Mouse (Mus musculus) erythroblast, embryonic 14.5 days (primary cell): ENCODE results near the gene Tmc3.

Experiments
- GATA1 ChIP-seq: IDR thresholded peaks from 2 replicates; pipeline ENCODE4 v1.6.1; 2012; ENCODE audit warnings: low read length, inconsistent platforms, mixed read lengths
- TAL1 ChIP-seq: IDR thresholded peaks from 3 replicates; pipeline ENCODE4 v1.6.1; 2012; ENCODE audit warnings: low read length, inconsistent platforms, mixed read lengths

GRCm38 (mm10) chr7:83568815-83569214, 15.9 kb upstream of the Tmc3 start:
- TF ChIP-seq GATA1 (no peak), TAL1 (no peak)
